Mouse (Mus musculus): Measurements from ENCODE around the gene Timm17b.

The Timm17b gene

GRCm38 (mm10) chrX:7919601-7920383, 20.6 kb downstream of the Timm17b start, which contains the start of gene Pcsk1n:
Gene Pcsk1n (plus strand): TSS chrX:7919822.
- intact Hi-C loops (cut with DNase I): loop anchor here (5.0 to 10.0 kb wide), 2 partner anchors 98 to 195 kb away; partner anchors contain the start of gene Glod5

- intact Hi-C loops (cut with DNase I): loop anchor here (10.0 kb wide), 1 partner anchor 193 kb away; no protein-coding TSS in a partner anchor
Observed at GRCm38 (mm10) chrX:7922032-7922431, 22.9 kb downstream of the Timm17b start.

GRCm38 (mm10) chrX:7926266-7926665, 27.1 kb downstream of the Timm17b start:
- intact Hi-C loops (cut with DNase I): loop anchor here (10.0 kb wide), 1 partner anchor 189 kb away; no protein-coding TSS in a partner anchor

- intact Hi-C loops (cut with DNase I): loop anchor here (10.0 kb wide), 1 partner anchor 188 kb away; no protein-coding TSS in a partner anchor
Observed at GRCm38 (mm10) chrX:7927116-7927515, 28.0 kb downstream of the Timm17b start.

- intact Hi-C loops (cut with DNase I): loop anchor here (10.0 kb wide), 1 partner anchor 186 kb away; no protein-coding TSS in a partner anchor
Observed at GRCm38 (mm10) chrX:7928270-7928790, 29.2 kb downstream of the Timm17b start, which contains the start of gene Eras. Gene Eras (minus strand): TSS chrX:7928607.

- intact Hi-C loops (cut with DNase I): no loop called here
Observed at GRCm38 (mm10) chrX:7936874-7937273, 37.7 kb downstream of the Timm17b start.

GRCm38 (mm10) chrX:7937667-7938066, 38.5 kb downstream of the Timm17b start:
- intact Hi-C loops (cut with DNase I): no loop called here

- intact Hi-C loops (cut with DNase I): no loop called here
Observed at GRCm38 (mm10) chrX:7945618-7946017, 46.5 kb downstream of the Timm17b start.

GRCm38 (mm10) chrX:7947108-7947899, 48.1 kb downstream of the Timm17b start, which contains the start of gene Hdac6:
Gene Hdac6 (minus strand): TSS chrX:7947889.
- intact Hi-C loops (cut with DNase I): no loop called here

GRCm38 (mm10) chrX:7947900-7948492, 48.8 kb downstream of the Timm17b start:
- intact Hi-C loops (cut with DNase I): no loop called here

- intact Hi-C loops (cut with DNase I): no loop called here
Observed at GRCm38 (mm10) chrX:7950091-7950490, 50.9 kb downstream of the Timm17b start.
